Mouse (Mus musculus): ENCODE results near the gene Stk35. TPM values are rescaled to one million over a fixed set of nuclear protein-coding genes. Genes with fewer than 3 reads are reported as not detected.
"Not testable (repeated sequence)": the region's sequence is repeated elsewhere in the genome, so short reads cannot be mapped to it uniquely, and the experiment has no call there.

Gene Stk35
- total RNA-seq, 2 experiments from 2014 or later, result 27.4 to 29.4 TPM

DNA sequence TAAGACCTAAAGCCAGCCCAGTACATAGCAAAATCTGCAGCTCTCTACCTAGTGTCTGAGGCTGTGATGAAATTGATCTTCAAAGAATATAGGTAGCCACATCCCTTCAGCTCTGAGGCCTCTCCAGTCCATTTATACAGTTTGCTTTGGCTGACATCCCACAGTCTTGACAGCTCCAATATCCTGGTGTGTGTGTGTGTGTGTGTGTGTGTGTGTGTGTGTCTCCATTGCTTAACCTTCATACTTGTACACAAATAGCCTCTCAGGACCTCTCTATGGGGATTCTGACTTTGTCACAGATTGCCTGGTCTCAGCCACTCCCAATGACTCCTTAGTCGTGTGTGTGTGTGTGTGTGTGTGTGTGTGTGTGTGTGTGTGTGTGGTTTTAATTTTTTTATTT, 33.9 kb downstream of the Stk35 start:
- DNase-seq (ENCODE audit: low spot score in 2 of 2), result no peak

DNA sequence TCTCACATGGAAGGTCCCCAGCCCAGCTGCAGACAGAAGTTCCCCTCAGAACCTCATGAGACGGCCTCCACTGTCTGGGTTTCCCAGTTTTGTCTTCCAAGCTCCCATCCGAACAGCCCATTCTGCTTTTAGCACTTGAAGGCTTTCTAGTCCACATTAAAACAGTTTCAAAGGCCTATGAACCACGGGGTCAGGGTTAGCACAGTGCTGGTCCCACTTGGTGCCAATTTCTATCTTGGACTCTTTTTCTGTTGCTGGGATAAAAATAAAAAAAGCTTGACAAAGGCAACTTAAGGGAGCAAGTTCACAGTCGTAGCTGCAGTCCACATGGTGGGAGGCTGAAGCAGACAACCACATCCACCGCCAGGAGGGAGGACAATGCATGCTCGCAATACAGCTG, 34.6 kb downstream of the Stk35 start:
- DNase-seq (ENCODE audit: low spot score in 2 of 2), result no peak

DNA sequence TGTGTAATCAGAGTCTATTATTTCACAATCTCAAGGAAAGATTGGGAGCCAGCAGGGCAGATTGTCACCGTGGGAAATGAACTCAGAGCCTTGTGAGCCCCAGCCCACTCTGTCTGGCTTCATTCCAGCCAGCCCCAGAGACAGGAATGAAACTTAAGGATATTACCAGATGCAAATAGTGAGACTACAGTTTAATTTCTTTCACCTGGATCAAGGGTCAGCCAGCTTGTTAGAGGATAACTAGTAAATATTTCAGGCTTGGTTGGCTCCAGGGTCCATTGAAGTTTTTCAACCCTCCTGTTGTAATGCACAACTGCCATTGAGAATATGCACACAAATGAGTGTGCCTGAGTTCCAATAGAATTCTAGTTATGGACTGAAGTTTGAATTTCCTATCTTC, 36.6 kb downstream of the Stk35 start:
- no peak for DNase-seq (ENCODE audit: low spot score in 2 of 2)

DNA sequence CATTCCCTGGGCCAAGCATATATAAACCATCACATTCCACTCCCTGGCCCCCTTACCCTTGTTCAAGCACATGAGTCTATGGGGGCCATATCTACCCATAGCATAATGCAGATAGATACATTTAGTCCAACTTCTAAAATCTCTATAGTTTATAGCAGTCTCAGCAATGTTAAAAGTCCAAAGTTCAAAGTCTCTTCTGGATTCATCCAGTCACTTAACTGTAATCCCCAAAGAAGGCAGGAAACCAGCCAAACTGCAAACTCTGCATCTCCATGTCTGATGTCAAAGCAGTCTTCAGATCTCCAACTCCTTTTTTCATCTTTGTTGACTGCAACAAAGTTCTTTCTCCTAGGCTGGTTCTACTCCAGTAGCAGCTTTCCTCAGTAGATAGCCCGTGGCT, 38.0 kb downstream of the Stk35 start:
- DNase-seq (ENCODE audit: low spot score in 2 of 2), result no peak

DNA sequence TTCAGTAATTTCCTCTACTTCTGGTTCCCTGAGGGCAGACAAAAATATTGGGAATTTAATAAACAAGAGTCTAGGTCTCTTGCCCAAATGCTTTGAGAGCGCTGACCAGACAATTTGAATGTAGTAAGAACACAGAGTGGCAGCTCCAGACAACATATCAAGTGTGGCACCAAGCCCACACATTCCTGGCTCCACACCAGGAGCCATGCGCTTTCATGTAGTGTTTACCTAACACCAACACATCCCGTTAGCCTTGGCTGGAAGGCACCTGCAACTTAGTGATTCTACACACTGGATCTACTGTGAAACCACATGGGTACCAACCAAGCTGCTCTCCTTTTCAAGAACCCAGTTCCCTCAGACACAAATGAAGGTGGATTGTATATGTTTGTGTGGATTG, 45.5 kb downstream of the Stk35 start:
- no peak for DNase-seq (ENCODE audit: low spot score in 2 of 2)

DNA sequence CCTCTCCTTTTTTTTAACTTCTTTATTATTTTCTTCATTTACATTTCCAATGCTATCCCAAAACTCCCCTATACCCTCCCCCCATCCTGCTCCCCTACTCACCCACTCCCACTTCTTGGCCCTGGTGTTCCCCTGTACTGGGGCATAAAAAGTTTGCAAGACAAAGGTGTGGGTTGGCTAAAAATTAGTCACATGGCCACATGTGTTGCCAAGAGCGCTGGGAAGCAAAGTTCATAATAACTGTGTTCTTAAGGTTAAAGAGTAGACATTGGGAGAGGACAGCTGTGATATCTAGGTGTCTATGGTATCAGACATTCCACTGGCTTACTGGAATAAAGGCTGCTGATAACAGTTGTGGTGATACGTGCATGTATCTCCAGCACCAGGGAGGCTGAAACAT, 46.2 kb downstream of the Stk35 start:
- DNase-seq (ENCODE audit: low spot score in 2 of 2), result no peak

DNA sequence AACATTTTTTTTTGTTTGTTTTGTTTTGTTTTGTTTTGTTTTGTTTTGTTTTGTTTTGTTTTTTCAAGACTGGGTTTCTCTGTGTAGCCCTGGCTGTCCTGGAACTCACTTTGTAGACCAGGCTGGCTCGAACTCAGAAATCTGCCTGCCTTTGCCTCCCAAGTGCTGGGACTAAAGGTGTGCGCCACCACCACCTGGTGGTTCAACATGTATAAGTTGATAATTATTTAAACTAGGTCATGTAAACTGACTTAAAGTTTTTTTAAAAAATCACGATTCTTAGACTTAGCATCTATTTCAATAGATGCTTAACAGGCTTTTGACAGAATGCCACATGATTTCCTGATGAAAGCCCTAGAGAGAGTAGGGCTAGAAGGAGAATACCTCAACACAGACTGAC, 48.8 kb downstream of the Stk35 start:
- DNase-seq (ENCODE audit: low spot score in 2 of 2), result not testable (repeated sequence)

DNA sequence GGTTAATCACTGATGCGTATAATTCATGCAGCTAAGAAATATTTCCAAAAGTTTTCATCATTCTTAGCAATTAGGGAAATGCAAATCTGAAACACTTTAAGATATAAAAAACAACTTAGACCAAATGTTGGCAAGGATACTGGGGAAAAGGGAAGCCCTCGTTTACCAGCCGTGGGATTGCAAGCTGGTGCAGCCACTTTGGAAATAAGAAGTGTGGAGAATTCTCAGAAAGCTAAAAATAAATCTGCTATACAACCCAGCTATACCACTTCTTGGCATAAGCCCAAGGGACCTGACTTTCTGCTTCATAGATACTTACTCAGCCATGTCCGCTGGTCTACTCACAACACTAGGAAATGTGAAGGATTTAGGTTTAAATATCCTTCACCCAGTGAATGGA, 51.2 kb downstream of the Stk35 start:
- no peak for DNase-seq (ENCODE audit: low spot score in 2 of 2)

DNA sequence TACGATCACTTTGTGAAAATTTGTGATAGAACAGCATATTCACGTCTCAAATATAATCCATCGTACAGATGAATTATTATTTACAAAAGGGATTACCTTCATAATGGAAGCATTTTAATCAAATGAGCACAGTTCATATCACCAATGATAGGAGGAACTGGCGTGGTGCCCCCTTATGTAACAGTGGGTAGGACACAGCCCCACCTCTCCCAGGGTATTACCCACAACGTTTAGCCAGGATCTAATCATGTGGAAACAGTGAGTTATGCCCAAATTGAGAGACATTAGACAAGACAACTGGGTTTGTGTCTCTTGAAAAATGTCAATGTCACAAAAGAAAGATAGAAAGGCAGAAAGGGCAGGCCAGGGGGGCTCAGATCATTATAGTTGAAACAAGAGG, 62.9 kb downstream of the Stk35 start:
- DNase-seq (ENCODE audit: low spot score in 2 of 2), result no peak

DNA sequence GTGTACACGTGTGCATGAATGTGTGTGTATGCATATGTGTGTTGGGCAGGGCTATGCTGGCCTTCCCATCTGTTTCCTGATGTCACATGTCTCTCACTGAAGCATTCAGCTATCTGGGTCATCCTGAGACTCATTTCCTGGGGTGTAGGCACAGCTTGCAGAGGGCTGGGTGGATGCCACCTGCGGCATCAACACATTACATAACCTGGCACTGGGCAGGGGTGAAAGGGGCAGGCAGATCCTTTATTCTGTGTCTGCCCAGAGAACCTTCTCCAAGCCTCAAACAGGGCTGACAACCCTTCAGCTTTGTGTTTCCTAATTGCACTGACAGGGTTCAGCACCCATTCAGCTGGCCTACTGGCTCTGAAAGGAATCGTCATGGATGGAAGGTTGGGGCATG, 64.6 kb downstream of the Stk35 start:
- no peak for DNase-seq (ENCODE audit: low spot score in 2 of 2)

DNA sequence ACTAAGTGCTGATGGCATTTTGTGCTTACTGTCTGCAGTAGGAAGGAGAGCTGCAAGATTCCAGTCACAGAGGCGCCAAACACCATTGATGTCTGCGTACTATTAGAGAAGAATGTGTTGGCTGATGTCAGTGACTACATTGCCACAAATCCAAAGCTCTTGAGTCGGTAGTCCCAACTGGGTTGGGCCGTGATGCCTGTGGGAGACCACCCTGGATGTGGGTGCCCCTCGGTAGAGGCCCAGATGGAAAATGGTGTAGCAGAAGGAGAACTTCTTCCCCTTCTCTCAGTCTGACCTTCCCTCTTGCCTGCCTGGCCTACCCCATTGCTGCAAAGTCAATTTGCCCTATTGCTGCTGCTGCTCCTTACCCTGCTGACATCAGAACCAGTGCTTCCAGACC, 68.8 kb downstream of the Stk35 start:
- no peak for DNase-seq (ENCODE audit: low spot score in 2 of 2)

DNA sequence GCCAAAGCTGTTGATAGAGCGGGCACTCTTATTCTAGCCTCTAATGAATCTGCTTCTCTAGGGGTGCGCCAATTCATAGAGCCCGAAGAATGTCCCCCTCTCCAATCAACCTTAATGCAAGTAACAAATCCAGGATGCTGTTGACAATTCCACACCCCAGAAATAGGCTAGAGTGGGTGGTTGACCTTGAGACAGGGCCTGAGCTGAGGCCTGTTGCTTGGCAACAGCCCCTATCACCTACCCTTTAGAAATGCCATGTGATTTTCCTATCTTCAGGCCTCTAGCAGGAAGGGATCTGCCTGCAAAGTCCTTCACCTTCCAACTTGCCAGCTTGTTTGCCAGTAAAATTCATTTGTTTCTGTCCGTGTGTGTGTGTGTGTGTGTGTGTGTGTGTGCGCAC, 70.9 kb downstream of the Stk35 start:
- no peak for DNase-seq (ENCODE audit: low spot score in 2 of 2)

DNA sequence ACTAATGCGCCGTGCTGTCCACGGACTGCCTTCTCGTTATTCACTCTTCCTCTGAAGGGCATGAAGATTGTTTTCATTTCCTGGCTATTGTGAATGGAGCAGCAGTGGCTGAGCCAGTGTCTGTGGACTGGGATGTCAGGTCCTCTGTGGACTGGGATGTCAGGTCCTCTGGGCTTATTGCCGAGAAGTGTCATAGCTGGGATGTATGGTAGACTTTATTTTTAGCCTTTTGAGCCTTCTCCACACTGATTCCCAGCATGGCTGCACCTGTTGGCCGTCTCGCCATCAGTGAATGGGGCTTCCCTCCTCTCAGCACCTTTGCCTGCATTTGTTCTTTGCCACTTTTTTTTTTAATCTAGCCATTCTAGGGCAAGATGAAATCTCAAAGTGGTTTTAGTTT, 71.8 kb downstream of the Stk35 start:
- DNase-seq (ENCODE audit: low spot score in 2 of 2), result no peak

DNA sequence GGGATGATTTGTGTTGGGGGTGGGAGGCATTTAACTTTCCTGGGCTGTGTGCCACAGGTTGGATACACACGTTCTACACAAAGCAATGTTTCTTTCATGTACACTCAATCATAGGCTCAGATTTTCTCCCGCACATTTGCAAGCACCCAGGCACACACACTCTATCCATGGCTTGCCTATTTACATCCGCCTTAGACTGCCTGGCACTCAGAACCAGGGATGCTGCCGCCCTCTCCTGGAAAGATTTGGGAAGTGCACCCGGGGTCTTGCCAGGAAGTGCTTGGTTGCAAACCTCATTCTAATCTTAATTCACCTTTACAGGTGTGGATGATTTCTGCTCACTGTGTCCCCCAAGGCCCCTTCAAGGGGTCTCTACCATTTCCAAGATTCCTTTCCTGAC, 73.2 kb downstream of the Stk35 start:
- peak; percentile 50 to 69 for DNase-seq (ENCODE audit: low spot score in 2 of 2)

DNA sequence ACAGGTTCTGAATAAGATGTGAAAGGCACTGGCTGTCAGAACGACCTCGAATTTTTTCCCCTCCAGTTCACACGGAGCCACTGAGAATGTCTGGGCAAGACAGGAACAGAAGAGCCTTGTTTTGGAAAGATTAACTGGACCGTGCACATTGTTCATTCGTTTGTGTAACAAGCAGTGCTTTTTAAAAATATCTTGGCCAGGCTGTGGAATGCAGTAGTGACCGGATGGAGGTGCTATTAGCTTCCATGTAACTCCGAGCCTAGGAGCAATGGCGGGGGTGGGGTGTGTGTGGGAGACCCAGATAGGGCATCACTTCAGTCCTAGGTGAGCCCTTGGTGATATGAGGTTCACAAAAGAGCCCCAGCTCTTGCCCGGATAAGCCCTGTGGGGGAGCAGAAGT, 73.8 kb downstream of the Stk35 start:
- DNase-seq (ENCODE audit: low spot score in 2 of 2), result no peak

DNA sequence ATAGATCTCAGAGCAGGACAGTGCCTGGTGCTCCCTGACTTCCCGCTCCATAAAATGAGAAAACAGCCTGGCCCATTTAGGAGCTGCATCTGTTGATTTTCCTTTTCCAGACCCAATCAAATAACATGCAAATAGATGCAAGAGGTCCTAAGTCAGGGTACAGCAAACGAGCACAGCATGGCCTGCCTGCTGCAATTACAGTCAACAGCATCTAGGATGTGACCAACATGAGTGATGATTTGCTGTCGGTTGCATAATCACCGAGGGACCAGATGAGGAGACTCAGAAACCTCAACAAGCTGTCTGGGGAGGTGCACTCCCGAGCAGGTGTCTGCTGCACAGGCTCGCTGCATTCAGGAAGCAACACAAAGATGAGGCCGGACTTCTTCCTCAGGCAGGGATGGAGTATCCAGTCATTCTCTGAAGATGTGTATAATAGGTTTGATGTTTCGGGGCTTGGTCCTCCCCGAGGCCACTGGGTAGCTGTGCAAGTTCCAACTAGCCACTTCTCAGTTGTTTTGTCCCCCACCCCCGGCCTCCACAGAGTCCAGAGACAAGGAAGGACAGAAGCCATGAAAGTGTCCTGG, 74.3 kb downstream of the Stk35 start:
- DNase-seq (ENCODE audit: low spot score in 2 of 2), result no peak

DNA sequence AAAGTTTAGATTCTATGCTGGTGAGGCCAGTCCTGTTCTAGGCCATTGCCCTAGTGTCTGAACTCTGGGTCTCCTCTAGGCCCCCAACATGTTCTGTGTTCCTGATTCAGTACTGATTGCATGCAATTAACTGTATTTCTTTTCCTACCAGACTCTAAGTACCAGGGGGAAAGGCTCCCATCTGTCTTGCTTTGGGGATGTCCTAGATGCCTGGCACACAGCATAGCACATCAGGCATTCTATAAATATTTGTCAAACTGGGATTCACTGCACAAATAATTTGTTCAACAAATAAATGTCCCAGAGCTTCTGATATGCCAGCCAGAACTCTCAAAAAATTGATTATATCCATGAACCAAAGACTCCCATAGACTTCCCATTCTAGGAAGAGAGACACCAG, 76.6 kb downstream of the Stk35 start:
- DNase-seq (ENCODE audit: low spot score in 2 of 2), result no peak

DNA sequence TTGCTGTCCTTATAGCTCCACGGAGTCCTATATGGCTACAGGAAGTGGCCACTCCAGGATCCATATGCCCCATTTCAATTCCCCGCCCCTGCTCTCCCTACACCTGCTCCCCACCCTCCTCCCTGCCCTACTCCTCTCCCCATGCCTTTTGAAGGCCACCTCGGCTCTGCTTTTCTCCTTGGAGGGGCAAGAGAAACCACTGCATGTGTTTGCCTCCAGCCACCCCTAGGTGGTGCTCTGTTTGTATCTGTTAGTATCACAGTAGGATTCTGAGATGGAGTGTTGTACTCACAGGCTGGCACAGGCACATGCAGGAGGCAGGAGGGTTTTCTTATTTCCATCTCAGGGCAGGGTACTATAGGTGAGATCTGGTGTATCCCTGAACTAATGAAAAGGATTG, 79.5 kb downstream of the Stk35 start:
- peak in 1 of 2 experiments; percentile 40 for DNase-seq (ENCODE audit: low spot score in 2 of 2)

DNA sequence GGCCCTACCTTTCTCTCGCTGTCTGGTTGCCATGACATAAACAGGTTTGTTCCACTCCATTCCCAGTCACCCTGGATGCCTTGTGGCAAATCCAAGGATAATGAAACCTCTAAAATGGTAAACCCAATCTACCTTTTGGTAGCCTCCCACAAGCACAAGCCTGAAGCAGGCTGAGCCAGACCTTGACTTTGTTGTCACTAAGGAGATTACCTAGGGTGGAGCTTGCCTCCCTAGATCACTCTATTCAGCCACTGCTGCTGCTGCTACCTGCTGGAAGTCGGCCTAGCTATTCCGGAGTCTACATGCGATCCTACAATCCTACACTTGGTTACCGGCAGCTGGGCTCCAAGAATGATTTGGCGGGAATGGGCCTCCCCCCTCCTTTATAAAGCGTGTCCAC, 79.9 kb downstream of the Stk35 start:
- no peak for DNase-seq (ENCODE audit: low spot score in 2 of 2)

DNA sequence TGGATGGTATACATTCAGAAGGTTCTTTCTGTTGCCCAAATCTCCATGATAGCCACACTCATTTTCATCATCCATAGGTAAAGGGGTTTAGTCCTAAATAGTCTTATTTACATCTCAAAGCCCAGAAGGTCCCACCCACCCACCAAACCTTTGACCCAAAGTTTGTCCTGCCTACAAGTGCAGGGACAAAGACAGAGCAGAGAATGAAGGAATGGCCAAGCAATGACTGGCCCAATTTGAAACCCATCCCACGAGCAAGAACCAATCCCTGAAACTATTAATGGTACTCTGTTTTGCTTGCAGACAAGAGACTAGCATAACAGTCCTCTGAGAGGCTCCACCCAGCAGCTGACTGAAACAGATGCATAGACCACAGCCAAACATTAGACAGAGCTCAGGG, 81.6 kb downstream of the Stk35 start:
- no peak for DNase-seq (ENCODE audit: low spot score in 2 of 2)
